Mouse (Mus musculus) embryo, embryonic 10 days (tissue): ENCODE measurements around the gene Fcgr1.
A peak's percentile ranks its signal among the peaks of the same experiment; 100 is the strongest.
"Not testable (repeated sequence)": the region's sequence is repeated elsewhere in the genome, so short reads cannot be mapped to it uniquely, and the experiment has no call there.

Source experiments
- DNase-seq: peaks from one replicate; pipeline ENCODE4 v3.0.0-alpha.2; 2015; ENCODE audit warnings: low spot score

The Fcgr1 gene

DNA sequence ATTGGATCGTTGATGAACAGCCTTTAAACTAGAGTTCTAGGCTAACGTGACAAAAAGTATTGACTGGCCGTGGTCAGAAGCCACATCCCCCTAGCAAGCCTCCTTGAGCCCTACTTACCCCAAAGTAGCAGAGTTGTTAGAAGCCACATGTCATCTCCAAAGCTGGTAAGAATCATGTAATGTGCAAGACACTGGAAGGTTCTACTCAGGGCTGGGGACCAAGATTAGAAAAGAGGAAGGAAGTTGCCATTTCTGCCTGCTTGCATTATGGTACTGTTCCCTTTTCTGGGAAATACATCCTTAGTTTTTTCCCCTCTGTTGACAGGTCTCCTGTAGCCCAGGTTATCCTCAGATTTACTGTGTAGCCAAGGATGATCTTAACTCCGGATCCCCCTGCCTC lies at the start of gene Fcgr1:
Fcgr1 (minus strand) TSS at position 183 of the 400 bp plus-strand sequence.
- no peak for DNase-seq

DNA sequence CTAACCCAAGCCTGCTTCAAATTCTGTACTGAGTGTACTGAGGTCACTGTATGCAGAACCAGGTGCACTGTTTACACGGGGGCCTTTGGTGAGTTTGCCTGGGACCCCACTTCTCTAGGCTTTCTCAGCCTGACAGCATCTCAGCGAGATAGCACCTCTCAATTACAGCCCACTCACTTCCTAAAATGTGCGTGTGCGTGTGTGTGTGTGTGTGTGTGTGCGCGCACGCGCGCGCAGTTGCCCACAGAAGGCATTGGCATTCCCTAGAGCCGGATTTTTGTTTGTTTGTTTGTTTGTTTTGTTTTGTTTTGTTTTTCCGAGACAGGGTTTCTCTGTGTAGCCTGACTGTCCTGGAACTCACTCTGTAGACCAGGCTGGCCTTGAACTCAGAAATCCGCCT lies 48.9 kb upstream of the Fcgr1 start:
- not testable (repeated sequence) for DNase-seq

DNA sequence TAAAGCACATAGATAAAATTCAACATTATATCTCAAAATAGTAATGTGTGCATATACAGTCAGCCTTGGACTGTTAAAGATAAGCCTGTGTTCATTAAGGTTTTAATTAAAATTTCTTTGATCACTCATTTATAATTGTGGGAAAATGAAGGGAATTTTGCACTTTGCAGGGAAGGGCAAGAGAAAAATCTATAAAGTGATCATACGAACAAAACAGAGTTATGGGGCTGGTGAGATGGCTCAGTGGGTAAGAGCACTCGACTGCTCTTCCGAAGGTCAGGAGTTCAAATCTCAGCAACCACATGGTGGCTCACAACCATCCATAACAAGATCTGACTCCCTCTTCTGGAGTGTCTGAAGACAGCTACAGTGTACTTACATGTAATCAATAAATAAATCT lies 48.3 kb upstream of the Fcgr1 start:
- DNase-seq = not testable (repeated sequence)

DNA sequence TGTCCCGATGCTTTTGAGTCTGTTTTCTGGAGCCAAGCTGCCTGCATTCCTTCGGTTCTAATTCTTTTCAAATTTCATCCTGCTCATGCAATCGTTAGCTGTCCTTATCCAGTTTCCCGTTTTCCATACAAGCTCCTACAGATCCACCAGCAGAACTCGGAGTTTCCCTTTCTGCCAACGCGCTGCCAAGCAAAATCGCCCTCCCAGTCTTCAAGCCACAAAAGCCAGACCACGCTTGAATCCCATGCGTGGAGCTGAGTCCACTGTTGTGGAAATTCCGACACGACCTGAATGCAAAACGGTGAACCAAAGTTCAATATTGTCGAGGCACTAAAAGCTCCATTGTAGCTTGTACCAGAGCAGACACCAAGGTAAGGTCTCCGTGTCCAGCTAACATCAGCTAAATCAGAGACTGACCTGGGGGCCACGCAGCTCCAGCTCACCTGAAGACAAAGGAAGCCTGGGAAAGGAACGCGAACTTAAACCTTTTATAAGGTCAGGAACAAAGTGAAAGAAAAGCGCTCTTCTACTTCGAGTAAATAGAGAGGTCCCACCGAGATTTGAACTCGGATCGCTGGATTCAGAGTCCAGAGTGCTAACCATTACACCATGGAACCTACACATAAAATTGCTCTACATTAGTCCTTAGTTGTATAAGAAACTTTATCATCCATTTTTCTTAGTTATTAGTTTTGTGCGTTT lies 47.0 kb upstream of the Fcgr1 start:
- peak; percentile 60 for DNase-seq

DNA sequence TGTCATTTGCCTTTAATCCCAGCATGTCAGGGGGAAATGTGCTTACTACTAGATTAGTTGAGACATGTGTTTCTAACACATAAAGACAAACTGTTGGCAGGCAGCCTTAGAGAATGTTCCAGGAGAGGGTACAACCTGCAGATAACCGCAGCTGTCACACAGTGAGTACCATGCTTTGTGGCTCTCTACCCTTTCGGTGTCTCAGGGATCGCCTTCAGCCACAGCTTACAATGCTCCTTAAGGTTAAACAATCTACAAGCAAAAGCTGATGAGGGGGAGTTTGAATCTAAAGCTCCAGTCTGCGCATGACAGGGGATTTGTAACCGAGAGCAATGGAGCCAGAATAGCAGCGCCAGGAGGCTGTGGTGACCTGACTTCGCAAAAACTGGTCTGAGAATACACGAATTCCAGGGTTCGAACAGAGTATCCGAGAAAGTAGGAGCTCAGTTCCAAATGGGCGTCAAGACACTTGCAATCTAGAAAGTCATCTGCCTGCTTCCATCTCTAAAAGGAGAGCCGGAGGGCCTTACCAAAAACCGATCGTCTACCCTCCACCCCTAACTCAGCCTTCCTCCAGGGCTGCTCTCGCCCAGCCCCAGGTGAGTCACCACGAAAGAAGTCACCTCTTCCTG lies 45.2 kb upstream of the Fcgr1 start:
- DNase-seq = peak; percentile 6

DNA sequence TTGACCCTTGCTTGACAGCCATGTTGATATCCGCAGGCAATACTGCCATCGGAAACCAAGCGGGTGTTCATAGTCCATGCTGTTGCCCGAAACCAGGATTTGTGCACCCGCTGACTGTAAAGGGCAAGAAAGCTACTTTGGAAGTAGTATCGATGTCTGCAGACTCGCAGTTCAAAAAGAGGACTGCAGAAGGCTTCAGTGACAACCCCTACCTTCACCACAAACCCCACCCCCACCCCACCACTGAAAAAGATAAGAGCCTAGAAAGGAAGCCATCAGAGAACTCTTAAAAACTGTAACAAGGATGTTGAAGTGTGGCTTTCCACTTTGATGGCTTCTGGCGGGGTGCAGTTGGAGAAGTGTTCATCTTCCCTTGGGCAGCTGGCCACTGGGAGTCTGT lies 44.3 kb upstream of the Fcgr1 start:
- DNase-seq = peak; percentile 3

DNA sequence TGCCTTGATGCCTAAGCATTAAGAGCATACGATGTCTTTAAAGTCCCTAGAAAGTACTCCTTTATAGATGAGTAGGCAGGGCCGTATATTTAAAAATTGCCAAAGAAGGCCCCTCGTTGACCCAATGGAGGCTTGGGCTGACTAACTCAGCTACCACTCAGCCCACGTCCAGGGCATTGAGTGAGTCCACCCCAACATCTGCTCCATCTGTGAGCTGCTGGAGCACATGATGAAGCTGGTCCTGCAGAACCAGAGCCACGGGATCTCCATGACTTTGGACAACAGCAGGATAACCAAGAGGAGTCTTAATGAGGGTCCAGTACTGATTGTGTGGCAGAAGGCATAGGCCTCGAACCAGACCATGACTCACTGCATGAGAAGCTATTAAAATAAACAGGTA lies 43.5 kb upstream of the Fcgr1 start:
- no peak for DNase-seq

DNA sequence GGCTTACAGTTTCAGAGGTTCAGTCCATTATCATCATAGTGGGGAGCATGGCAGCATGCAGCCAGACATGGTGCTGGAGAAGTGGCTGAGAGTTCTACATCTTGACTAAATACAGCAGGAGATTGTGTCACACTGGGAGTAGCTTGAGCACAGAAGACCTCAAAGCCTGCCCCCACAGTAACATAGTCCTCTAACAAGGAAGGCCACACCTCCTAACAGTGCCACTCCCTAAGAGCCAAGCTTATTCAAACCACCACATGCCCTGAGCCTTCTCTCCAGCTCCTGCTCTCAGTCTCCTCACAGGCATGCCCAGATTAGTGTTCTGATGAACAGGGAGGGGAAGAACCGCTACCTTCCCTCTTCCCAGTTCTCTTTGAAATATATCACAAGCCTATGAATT lies 42.9 kb upstream of the Fcgr1 start:
- no peak for DNase-seq

DNA sequence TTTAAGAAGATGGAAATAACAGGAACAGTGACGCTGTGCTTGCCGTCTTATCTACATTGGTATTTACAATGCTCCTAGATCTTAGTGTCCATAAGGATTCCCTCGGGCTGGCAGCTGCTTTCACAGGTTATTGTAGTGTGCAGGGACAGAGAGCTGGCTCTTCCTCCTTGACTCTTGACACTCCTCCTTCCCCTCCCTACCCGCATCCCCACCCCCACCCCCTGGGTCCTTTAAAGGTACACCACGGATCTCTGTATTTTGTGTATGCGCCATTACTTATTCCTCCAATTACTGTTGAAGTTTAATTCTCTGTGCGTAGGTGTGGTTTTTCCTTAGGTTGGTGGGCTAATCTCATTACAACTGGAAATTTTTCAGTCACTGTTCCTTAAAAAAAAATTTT lies 41.8 kb upstream of the Fcgr1 start:
- DNase-seq = peak; percentile 10

DNA sequence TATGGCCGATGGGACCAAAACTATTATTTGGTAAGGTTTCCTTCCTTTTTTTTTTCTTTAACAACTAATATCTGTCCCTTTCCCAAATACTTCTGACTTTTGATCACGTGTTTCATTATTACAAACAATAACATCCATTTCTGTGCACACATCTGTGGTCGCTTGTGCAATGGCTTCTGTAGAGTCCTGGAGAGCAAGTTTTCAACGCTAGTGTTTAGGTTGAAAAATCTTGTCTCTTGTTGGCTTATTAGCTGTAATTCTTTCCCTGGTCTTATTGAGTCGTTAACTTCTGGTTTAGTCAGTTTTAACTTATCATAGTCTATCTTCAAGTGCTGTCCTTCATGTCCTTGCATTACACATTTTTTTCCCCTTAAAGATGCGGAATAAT lies 41.4 kb upstream of the Fcgr1 start:
- no peak for DNase-seq

DNA sequence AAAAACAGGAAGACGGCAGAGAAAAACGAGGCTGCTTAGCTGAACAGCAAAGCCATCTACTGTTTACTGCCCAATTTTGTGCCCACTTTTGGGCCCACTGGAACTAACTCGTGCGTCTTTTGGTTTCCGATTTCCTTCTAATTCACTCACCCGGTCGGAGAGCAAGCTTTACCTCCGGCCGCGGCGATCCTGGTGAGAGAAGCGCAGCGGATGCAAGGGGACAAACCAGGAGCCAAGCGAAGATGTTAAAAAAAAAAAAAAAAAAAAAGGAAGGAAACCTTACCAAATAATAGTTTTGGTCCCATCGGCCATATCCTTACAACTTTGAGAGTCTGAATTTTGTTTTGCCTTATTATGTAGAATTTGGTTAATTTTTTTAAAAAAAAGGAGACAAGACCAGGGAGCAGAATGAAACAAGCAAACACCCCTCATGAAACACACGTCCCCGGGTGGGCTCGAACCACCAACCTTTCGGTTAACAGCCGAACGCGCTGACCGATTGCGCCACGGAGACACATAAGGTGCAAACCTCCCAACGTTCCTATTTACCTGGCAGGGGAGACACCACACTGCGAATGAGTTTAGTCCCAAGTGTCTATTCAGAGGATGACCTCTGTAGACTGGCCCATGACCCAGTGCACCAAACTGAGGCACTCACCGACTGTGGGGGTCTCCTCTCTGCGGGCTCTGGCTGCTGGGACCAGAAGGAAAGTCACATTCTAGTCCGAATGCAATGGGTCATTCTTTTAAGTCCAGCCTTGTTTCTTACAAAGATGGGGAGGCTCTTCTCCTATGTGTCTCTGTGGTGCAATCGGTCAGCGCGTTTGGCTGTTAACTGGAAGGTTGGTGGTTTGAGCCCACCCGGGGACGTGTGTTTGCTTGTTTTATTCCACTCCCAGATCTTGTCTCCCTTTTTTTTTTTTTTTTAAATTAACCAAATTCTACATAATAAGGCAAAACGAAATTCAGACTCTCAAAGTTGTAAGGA lies 40.7 kb upstream of the Fcgr1 start:
- DNase-seq = peak; percentile 77

DNA sequence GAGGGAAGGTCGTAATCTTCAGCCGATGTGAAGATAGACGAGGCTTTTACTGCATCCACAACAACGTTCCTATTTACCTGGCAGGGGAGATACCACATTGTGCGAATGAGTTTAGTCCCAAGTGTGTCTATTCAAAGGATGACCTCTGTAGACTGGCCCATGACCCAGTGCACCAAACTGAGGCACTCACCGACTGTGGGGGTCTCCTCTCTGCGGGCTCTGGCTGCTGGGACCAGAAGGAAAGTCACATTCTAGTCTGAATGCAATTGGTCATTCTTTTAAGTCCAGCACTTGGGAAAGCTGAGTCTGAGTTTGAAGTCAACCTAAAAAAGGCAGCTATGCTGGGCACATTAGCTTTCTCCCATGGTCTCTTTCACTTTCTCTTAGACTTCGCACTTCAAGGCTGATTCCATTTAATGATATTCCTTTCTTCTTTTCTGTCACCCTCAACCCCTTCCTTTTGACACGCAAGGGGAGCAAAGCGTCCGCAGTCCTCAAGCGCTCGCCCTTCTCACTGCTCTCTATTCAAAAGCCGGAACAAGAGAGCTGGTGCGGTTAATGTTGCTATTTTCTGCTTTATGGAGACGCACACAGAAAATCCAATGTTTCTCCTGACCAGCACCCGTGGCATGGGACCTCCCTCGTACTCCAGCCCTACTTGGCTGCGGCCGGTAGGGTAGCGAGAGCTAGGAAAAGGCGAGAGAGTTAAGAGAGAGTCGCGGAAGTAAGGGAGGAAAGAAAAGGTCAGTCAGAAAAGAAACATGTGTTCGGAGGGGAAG lies 39.8 kb upstream of the Fcgr1 start:
- DNase-seq = peak; percentile 32

DNA sequence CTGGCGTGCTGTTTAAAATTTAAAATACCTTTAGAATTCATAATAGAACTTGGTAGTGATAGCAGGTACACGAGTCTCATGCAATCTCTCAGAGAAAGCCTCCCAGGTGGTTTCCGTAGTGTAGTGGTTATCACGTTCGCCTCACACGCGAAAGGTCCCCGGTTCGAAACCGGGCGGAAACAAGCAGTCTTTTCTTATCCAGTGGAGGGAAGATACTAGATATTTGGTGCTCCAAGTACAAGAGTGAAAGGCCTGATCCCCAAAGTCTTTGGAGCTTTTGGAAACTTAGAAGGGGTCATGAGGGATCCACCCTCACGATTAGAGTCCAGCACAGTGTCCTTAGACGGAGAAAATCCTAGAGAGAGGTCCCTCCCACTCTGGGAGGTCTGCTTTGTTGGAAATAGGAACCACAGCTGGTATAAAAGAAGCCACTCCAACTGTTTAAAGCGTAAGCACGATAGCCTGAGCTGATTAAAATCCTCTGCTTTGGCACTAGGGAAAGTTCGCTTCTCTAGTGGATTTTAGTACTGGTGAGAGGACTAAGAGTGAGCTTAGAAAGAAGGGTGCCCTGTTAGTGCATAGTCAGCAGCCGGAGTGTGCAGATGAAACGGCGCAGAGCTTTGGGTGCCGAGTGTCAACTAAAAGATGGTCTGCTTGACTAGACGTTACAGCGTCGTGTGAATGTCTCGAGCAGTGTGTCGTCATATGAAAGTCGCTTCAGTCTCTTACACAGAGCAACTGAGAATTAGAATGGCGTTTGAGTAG lies 39.0 kb upstream of the Fcgr1 start:
- peak; percentile 78 for DNase-seq

DNA sequence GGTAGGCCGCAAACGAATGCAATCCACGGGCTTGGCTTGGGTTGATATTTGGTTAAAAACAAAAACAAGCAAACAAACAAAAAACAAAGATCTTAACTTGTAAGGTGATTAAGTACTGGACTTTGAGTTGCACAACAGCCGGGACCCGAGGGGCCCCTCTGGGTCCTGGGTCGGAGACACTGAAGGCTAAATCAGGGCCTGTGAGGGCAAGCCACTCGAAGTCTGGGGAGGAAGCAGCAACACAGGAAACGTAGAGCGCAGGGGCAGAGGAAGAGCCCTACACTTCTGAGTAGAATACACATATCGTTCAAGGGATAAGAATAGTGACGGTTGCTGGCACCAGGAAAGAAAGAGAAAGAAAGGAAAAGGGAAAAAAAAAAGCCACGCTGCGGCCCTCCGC lies 38.2 kb upstream of the Fcgr1 start:
- DNase-seq = peak; percentile 11

DNA sequence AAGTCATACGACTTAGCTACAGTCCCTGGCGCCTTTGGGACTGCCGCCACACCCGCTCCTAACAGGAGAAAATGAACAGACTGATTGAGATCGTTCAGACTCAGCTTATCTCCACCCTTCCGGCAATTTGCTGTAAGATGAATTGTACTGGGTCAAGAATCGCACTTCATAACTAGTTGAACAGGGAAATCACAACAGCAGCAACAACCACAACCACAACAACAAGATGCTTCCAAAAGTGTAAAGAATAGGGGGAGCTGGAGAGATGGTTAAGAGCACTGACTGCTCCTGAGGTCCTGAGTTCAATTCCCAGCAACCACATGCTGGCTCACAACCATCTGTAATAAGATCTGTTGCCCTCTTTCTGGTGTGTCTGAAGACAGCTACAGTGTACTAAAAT lies 37.7 kb upstream of the Fcgr1 start:
- peak; percentile 3 for DNase-seq

DNA sequence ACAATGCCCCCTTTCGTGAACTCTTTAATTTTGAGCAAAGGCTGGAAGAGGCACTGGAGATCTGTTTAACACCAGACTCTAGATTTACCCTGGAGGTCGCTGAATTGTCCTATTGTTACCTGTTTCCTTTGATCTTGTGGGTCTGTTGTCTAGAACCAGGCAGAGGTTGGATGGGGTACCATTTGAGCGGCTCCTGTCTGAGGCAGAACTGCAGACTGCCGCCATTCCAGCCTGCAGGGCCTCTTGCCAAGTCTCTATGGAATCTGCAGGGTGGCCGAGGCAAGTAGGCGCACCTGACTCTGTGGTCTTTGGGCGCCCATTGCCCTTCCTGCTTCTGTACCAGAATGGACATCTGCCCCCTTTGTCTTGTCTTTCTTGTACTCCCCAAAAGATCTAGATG lies 36.8 kb upstream of the Fcgr1 start:
- peak; percentile 2 for DNase-seq

DNA sequence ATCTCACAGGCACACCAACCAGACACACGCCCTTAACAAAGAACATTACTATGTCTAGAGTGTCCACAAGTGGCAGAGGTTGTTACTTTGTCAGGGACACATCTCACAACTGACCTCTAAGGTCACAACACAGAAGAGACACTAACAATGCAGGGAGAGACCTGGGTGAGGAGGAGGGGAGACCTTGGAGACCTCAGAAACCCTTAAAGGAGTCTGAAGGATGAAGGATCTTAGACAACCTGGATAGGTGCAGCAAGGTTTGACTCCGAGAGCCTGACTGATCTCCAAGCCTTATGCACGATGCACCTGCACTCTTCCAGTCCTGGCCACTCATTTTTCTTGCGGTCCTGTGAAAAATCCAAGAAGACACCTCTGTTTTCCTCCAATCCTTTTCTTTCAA lies 36.4 kb upstream of the Fcgr1 start:
- DNase-seq = peak; percentile 2

DNA sequence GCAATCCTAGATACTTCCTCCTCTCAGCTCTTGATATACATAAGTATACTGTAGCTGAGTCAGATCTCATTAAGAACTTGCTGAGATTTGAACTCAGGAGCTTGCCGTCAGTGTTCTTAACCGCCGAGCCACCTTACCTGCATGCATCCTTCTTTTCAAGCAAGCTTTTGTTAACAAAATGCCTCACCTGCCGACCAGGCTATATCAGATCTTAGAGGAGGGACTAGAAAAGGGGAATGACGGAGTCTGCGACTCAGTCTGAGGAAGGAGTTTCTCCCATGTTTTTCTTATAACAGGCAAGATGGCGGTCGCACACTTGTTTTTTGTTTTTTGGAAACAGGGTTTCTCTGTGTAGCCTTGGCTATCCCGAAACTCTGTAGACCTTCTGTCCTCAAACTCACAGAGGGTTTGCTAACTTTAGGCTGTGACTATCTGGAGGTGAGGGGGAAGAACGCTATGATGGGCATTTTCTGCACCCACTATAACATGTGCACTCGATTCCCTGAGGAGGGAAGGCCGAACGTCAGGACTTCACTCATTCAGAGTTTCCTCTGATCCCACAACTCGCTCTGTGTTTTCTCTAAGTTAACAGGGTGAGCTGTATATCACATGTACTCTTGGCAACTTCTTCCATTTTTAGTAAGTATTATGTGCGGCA lies 35.1 kb upstream of the Fcgr1 start:
- no peak for DNase-seq

DNA sequence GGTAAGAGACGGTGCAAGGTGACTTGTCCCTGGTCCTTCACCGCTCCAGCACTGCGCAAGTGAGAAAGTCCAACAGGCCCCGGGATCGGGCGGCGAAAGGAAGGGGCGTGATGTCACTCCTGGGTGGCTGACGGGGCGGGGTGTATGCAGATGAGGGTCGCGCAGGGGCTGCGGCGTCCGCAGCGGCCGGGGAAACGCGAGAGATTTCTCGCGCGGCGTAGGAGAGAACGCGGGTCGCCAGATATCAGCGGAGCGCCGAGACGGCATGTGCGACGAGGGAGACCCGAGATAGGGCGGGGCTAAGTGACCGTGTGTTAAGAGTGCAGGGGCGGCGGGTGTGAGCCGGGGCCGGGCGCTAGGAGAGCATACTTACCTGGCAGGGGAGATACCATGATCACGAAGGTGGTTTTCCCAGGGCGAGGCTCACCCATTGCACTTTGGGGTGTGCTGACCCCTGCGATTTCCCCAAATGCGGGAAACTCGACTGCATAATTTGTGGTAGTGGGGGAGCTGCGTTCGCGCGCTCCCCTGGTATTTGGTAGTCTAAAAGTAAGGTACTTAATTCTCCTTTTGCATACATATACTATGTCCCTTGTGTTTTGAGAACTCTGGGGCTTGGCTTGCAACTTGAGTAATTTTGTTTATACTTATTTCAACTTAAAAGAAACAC lies 34.4 kb upstream of the Fcgr1 start:
- DNase-seq = peak; percentile 76

DNA sequence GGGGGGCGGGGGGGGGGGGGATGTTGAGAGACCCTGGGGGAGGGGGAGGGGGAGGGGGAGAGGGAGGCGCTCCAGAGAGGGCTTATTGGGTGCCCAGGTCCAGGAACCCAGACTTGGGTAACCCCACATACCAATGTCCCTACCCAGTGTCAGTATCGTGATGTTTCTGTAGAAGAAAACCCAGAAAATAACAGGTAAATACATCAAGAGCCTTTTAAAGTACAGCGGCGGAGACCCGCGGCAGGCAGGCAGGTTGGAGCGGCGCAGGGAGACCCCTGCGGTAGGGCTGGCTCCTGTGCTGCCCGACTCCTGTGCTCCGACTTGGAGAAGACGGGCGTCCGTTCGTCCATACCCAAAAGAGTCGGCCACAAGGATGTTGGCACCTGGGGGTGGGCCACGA lies 33.9 kb upstream of the Fcgr1 start:
- DNase-seq = peak; percentile 24
